Mouse (Mus musculus) kidney, embryonic 14.5 days (tissue): ENCODE measurements at regions not wholly inside any gene's neighbourhood (a gene's known extent, or its start where the extent isn't known, plus 50 kb on each side); places are given as distances from the start of the nearest gene placed in this dataset.

ENCODE experiments used
- ATAC-seq: fragments of 200-750 bp; cut with Nextera tagmentation; 2 replicates; pipeline ENCODE4 v1.8.0; 2017; ENCODE audit warnings: moderate number of reproducible peaks, mild to moderate bottlenecking, moderate TSS enrichment, moderate library complexity; ENCODE audit not compliant: low FRiP score, low TSS enrichment
- H3K27ac ChIP-seq: fragments of 300-500 bp; sonication (generic); 2 replicates; pipeline ENCODE4 v1.5.1; 2014; ENCODE audit warnings: low read depth, mild to moderate bottlenecking, low read length, moderate library complexity, mixed read lengths
- H3K27me3 ChIP-seq: fragments of 300-500 bp; sonication (generic); 2 replicates; pipeline ENCODE4 v1.6.1; 2014; ENCODE audit warnings: mild to moderate bottlenecking, low read length; ENCODE audit not compliant: control insufficient read depth, insufficient read depth
- H3K36me3 ChIP-seq: fragments of 300-500 bp; sonication (generic); 2 replicates; pipeline ENCODE4 v1.6.1; 2014; ENCODE audit warnings: low read length, mixed read lengths; ENCODE audit not compliant: control insufficient read depth, insufficient read depth
- H3K4me1 ChIP-seq: fragments of 300-500 bp; sonication (generic); 2 replicates; pipeline ENCODE4 v1.6.1; 2014; ENCODE audit warnings: low read length, mixed read lengths; ENCODE audit not compliant: control insufficient read depth, insufficient read depth
- H3K4me2 ChIP-seq: fragments of 300-500 bp; sonication (generic); replicated peaks from 2 replicates; pipeline ENCODE4 v1.6.1; 2014; ENCODE audit warnings: low read depth, mild to moderate bottlenecking, low read length
- H3K4me3 ChIP-seq: fragments of 300-500 bp; sonication (generic); 2 replicates; pipeline ENCODE4 v1.5.1; 2014; ENCODE audit warnings: mild to moderate bottlenecking, low read length
- H3K9ac ChIP-seq: fragments of 300-500 bp; sonication (generic); 2 replicates; pipeline ENCODE4 v1.6.1; 2014; ENCODE audit warnings: low read depth, mild to moderate bottlenecking, low read length, moderate library complexity
- H3K9me3 ChIP-seq: fragments of 300-500 bp; sonication (generic); 2 replicates; pipeline ENCODE4 v1.6.1; 2016; ENCODE audit warnings: low read length; ENCODE audit not compliant: control insufficient read depth
- WGBS: fragments of 180-500 bp; shearing (Covaris S2); extraction: QIAGEN DNeasy Blood & Tissue Kit; methylation state at CpG from one replicate; pipeline ENCODE4 v1.1.7; 2014; 5-methylcytosine and 5-hydroxymethylcytosine counted together

GRCm38 (mm10) chr13:116474611-116475010, 165.1 kb upstream of the Isl1 start:
- no peak overlapping the region for H3K4me2 ChIP-seq
- H3K9me3 ChIP-seq = no peaks in the 10 kb centered on the region
- 59% methylated on average over 8 of the region's 8 CpGs for WGBS
- no peak overlapping the region for H3K27ac ChIP-seq
- H3K4me1 ChIP-seq = no peaks in the 10 kb centered on the region
- H3K27me3 ChIP-seq = no peaks in the 10 kb centered on the region
- no peak overlapping the region for H3K9ac ChIP-seq
- no peak overlapping the region for H3K4me3 ChIP-seq
- no peak for ATAC-seq
- no peaks in the 10 kb centered on the region for H3K36me3 ChIP-seq

GRCm38 (mm10) chr13:116461757-116462156, 152.3 kb upstream of the Isl1 start:
- Histone ChIP-seq H3K9ac (no peak overlapping the region), H3K4me2 (no peak overlapping the region), H3K27ac (no peak overlapping the region), H3K4me3 (no peak overlapping the region), H3K27me3 (no peaks in the 10 kb centered on the region), H3K36me3 (no peaks in the 10 kb centered on the region), H3K9me3 (no peaks in the 10 kb centered on the region), H3K4me1 (no peaks in the 10 kb centered on the region)
- ATAC-seq = no peak
- WGBS = 67% methylated on average over 6 of the region's 6 CpGs

- WGBS = 44% methylated on average over 15 of the region's 15 CpGs
Observed at GRCm38 (mm10) chr13:116443165-116443955, 133.9 kb upstream of the Isl1 start.

GRCm38 (mm10) chr13:116417768-116418167, 108.3 kb upstream of the Isl1 start:
- H3K4me3 ChIP-seq = no peak overlapping the region
- 93% methylated on average over 3 of the region's 3 CpGs for WGBS
- H3K27ac ChIP-seq = no peak overlapping the region
- no peak overlapping the region for H3K4me2 ChIP-seq
- H3K4me1 ChIP-seq = no peaks in the 10 kb centered on the region
- no peaks in the 10 kb centered on the region for H3K27me3 ChIP-seq
- no peaks in the 10 kb centered on the region for H3K9me3 ChIP-seq
- no peak for ATAC-seq
- no peaks in the 10 kb centered on the region for H3K36me3 ChIP-seq
- no peak overlapping the region for H3K9ac ChIP-seq

More at GRCm38 (mm10) chr13:116443165-116443955, 133.9 kb upstream of the Isl1 start:
- Histone ChIP-seq H3K4me3 (no peak overlapping the region), H3K36me3 (no peaks in the 10 kb centered on the region), H3K4me2 (no peak overlapping the region), H3K9ac (no peak overlapping the region), H3K27me3 (no peaks in the 10 kb centered on the region), H3K9me3 (no peaks in the 10 kb centered on the region), H3K4me1 (no peaks in the 10 kb centered on the region), H3K27ac (no peak overlapping the region)
- ATAC-seq = peak; percentile 64; the same call in 1 of the 2 replicates

GRCm38 (mm10) chr13:116414473-116414872, 105.0 kb upstream of the Isl1 start:
- no peak overlapping the region for H3K27ac ChIP-seq
- H3K36me3 ChIP-seq = no peaks in the 10 kb centered on the region
- no peaks in the 10 kb centered on the region for H3K4me1 ChIP-seq
- 53% methylated on average over 7 of the region's 7 CpGs for WGBS
- H3K9me3 ChIP-seq = no peaks in the 10 kb centered on the region
- H3K4me2 ChIP-seq = no peak overlapping the region
- H3K4me3 ChIP-seq = no peak overlapping the region
- H3K9ac ChIP-seq = no peak overlapping the region
- no peak for ATAC-seq
- H3K27me3 ChIP-seq = no peaks in the 10 kb centered on the region

- Histone ChIP-seq H3K4me2 (no peak overlapping the region), H3K4me1 (no peaks in the 10 kb centered on the region), H3K4me3 (no peak overlapping the region), H3K9me3 (no peaks in the 10 kb centered on the region), H3K36me3 (no peaks in the 10 kb centered on the region), H3K27ac (no peak overlapping the region), H3K27me3 (no peaks in the 10 kb centered on the region), H3K9ac (no peak overlapping the region)
- 70% methylated on average over 5 of the region's 5 CpGs for WGBS
- ATAC-seq = no peak
Observed at GRCm38 (mm10) chr13:116410682-116411081, 101.2 kb upstream of the Isl1 start.
